Mouse (Mus musculus): ENCODE measurements around the gene Ptprd. TPM values are rescaled to one million over a fixed set of nuclear protein-coding genes. Genes with fewer than 3 reads are reported as not detected.

Gene Ptprd
- polyA plus RNA-seq, 1 experiment = 1.2 TPM

DNA sequence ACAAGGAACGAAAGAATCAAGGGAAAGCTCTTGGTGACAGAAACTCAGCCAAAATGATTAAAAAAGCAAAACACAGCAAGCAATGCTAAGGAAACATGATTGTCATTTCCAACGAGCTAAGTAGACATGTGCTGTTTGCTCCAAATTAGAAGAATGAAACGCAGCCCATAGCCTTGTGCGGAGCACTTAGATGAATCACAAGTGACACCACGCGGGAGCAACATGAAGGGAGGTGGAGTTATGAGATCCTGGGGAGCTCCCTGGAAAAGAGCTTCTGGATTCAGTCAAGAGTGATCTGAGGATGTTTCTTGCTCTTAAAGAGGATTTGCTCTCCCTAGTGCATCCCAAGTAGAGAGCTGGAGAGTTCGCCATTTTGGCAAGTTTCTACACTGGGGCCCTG is 1590.0 kb downstream of the Ptprd start:
- TF ChIP-seq CTCF (IDR thresholded peaks at IDR 0.05; ENCODE audit: control insufficient read depth, insufficient read depth, insufficient read length) (no peak), USF1 (IDR thresholded peaks at IDR 0.05; ENCODE audit: low read depth) (no peak), MYOD1 (IDR thresholded peaks at IDR 0.05; ENCODE audit: control insufficient read depth, insufficient read length, low read depth) (no peak), CEBPB (IDR thresholded peaks at IDR 0.05; ENCODE audit: low read depth) (no peak), MAX (IDR thresholded peaks at IDR 0.05) (no peak), FOSL1 (IDR thresholded peaks at IDR 0.05; ENCODE audit: insufficient read depth, low read length, poor library complexity, severe bottlenecking) (no peak), MYOG (IDR thresholded peaks at IDR 0.05; ENCODE audit: control insufficient read depth, extremely low read depth, insufficient read length) (no peak)

DNA sequence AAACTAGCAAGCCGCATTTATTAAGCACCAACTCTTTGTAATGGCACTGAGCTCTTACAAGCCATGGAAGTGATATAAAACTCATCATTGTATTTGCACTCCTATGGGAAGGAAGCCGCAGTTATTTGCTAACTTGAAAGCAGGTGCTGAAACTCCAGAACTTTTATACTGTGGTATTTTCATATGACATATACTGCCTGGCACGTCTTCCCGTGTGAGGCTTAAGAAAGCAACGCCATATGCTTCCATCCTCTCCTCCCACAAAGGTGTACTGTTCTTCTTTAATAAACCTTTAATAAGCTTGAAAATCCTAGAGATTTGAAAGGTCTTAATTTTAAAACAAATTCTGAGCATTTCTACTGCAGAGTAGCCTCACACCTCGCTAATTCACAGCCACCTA is 1595.1 kb downstream of the Ptprd start:
- H3K27me3 ChIP-seq (ENCODE audit: control insufficient read depth, insufficient read depth, insufficient read length) = no peaks in the 10 kb centered on the region
- no peak for TF ChIP-seq CTCF (IDR thresholded peaks at IDR 0.05; ENCODE audit: control insufficient read depth, insufficient read depth, insufficient read length)
- no peak for TF ChIP-seq MYOG (IDR thresholded peaks at IDR 0.05; ENCODE audit: control insufficient read depth, extremely low read depth, insufficient read length)
- H3K36me3 ChIP-seq (ENCODE audit: control insufficient read depth, insufficient read depth) = no peaks in the 10 kb centered on the region

More for the DNA sequence above, 1590.0 kb downstream of the Ptprd start:
- Histone ChIP-seq H3K27me3 (ENCODE audit: control insufficient read depth, insufficient read depth, insufficient read length) (no peaks in the 10 kb centered on the region), H3ac (ENCODE audit: control insufficient read depth, insufficient read length, low read depth) (no peak overlapping the region), H3K36me3 (ENCODE audit: control insufficient read depth, insufficient read depth) (no peaks in the 10 kb centered on the region), H3K79me2 (ENCODE audit: control insufficient read depth, insufficient read depth) (no peaks in the 10 kb centered on the region), H3K4me3 (ENCODE audit: insufficient read depth, poor library complexity, severe bottlenecking) (no peak overlapping the region), H3K79me3 (ENCODE audit: low read depth) (no peaks in the 10 kb centered on the region)

DNA sequence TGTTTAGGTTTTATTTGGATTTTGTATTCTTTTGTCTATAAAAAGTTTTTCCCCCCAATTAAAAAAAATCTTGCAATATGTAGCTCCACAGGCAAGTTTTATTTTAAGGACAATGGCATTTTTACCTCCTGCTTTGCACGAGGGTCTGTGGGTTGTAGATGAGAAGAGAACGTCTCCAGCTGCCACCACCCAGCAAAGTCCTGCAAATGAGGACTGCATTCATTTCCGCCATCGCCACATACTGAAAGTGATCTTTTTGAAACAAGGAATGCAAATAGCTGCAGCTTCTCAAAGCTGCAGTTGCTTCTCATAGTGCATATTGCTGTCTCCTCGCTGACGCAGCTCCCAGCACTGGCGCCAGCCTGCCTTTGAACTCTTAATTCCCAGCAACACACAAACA is 1603.5 kb downstream of the Ptprd start:
- Histone ChIP-seq H3K27me3 (ENCODE audit: control insufficient read depth, insufficient read depth, insufficient read length) (no peaks in the 10 kb centered on the region), H3ac (ENCODE audit: control insufficient read depth, insufficient read length, low read depth) (no peak overlapping the region), H3K79me3 (ENCODE audit: low read depth) (no peaks in the 10 kb centered on the region), H3K36me3 (ENCODE audit: control insufficient read depth, insufficient read depth) (no peaks in the 10 kb centered on the region), H3K4me3 (ENCODE audit: insufficient read depth, poor library complexity, severe bottlenecking) (no peak overlapping the region), H3K79me2 (ENCODE audit: control insufficient read depth, insufficient read depth) (no peaks in the 10 kb centered on the region)
- TF ChIP-seq CTCF (IDR thresholded peaks at IDR 0.05; ENCODE audit: control insufficient read depth, insufficient read depth, insufficient read length) (no peak), USF1 (IDR thresholded peaks at IDR 0.05; ENCODE audit: low read depth) (no peak), MAX (IDR thresholded peaks at IDR 0.05) (no peak), FOSL1 (IDR thresholded peaks at IDR 0.05; ENCODE audit: insufficient read depth, low read length, poor library complexity, severe bottlenecking) (no peak), CEBPB (IDR thresholded peaks at IDR 0.05; ENCODE audit: low read depth) (no peak), MYOG (IDR thresholded peaks at IDR 0.05; ENCODE audit: control insufficient read depth, extremely low read depth, insufficient read length) (no peak), MYOD1 (IDR thresholded peaks at IDR 0.05; ENCODE audit: control insufficient read depth, insufficient read length, low read depth) (no peak)

More for the DNA sequence above, 1595.1 kb downstream of the Ptprd start:
- H3K79me3 ChIP-seq (ENCODE audit: low read depth) = no peaks in the 10 kb centered on the region
- no peak overlapping the region for H3ac ChIP-seq (ENCODE audit: control insufficient read depth, insufficient read length, low read depth)
- H3K4me3 ChIP-seq (ENCODE audit: insufficient read depth, poor library complexity, severe bottlenecking) = no peak overlapping the region
- no peaks in the 10 kb centered on the region for H3K79me2 ChIP-seq (ENCODE audit: control insufficient read depth, insufficient read depth)

DNA sequence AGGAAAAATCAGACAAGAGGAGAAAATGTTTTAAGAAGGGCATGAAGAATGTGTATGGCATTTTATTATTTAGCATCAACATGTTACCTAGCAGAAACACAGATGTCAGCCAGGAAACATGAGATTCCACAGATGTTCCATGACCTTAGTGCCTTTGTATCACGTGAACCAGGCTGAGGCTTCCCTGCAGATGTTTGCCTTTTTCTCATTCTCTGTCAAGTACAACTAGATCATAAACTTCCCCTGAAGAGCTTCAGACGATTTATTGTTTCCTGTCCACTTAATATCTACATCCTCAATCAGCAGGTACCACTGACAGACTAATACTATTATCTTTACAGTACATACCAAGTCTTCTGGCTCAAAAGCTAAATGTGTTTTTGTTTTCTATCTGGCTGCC is 1605.0 kb downstream of the Ptprd start:
- H3K79me2 ChIP-seq (ENCODE audit: control insufficient read depth, insufficient read depth) = no peaks in the 10 kb centered on the region
- H3K36me3 ChIP-seq (ENCODE audit: control insufficient read depth, insufficient read depth) = no peaks in the 10 kb centered on the region
- no peak overlapping the region for H3ac ChIP-seq (ENCODE audit: control insufficient read depth, insufficient read length, low read depth)
- H3K79me3 ChIP-seq (ENCODE audit: low read depth) = no peaks in the 10 kb centered on the region
- no peak for TF ChIP-seq CEBPB (IDR thresholded peaks at IDR 0.05; ENCODE audit: low read depth)
- no peak for TF ChIP-seq USF1 (IDR thresholded peaks at IDR 0.05; ENCODE audit: low read depth)
- TF ChIP-seq FOSL1 (IDR thresholded peaks at IDR 0.05; ENCODE audit: insufficient read depth, low read length, poor library complexity, severe bottlenecking) = no peak
- no peak for TF ChIP-seq MAX (IDR thresholded peaks at IDR 0.05)
- no peak for TF ChIP-seq MYOD1 (IDR thresholded peaks at IDR 0.05; ENCODE audit: control insufficient read depth, insufficient read length, low read depth)
- no peak for TF ChIP-seq MYOG (IDR thresholded peaks at IDR 0.05; ENCODE audit: control insufficient read depth, extremely low read depth, insufficient read length)
- TF ChIP-seq CTCF (IDR thresholded peaks at IDR 0.05; ENCODE audit: control insufficient read depth, insufficient read depth, insufficient read length) = no peak
- H3K27me3 ChIP-seq (ENCODE audit: control insufficient read depth, insufficient read depth, insufficient read length) = no peaks in the 10 kb centered on the region
- H3K4me3 ChIP-seq (ENCODE audit: insufficient read depth, poor library complexity, severe bottlenecking) = no peak overlapping the region

DNA sequence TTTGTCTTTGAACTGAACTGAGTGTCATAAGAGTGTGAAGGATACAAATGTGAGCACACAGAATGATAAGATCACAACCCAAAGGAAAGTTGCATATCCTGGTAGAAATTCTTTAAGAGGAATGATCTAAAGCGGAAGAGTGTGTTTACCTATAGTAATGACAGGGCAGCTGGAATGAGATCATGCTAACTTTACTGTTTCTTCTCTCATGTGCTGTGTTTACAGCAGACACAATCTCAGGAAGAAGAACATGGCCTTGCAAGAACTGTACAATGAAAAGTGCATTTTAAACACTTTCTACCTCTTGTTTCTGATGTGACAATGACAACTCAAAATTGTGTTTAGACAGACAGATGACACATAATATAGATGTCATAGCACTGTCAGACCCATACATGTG is 1621.0 kb downstream of the Ptprd start:
- Histone ChIP-seq H3K27me3 (ENCODE audit: control insufficient read depth, insufficient read depth, insufficient read length) (no peaks in the 10 kb centered on the region), H3K36me3 (ENCODE audit: control insufficient read depth, insufficient read depth) (no peaks in the 10 kb centered on the region), H3K4me3 (ENCODE audit: insufficient read depth, poor library complexity, severe bottlenecking) (no peak overlapping the region), H3K79me2 (ENCODE audit: control insufficient read depth, insufficient read depth) (no peaks in the 10 kb centered on the region), H3ac (ENCODE audit: control insufficient read depth, insufficient read length, low read depth) (no peak overlapping the region), H3K79me3 (ENCODE audit: low read depth) (no peaks in the 10 kb centered on the region)
- TF ChIP-seq FOSL1 (IDR thresholded peaks at IDR 0.05; ENCODE audit: insufficient read depth, low read length, poor library complexity, severe bottlenecking) = no peak
- TF ChIP-seq MYOD1 (IDR thresholded peaks at IDR 0.05; ENCODE audit: control insufficient read depth, insufficient read length, low read depth) = no peak
- no peak for TF ChIP-seq USF1 (IDR thresholded peaks at IDR 0.05; ENCODE audit: low read depth)
- TF ChIP-seq CTCF (IDR thresholded peaks at IDR 0.05; ENCODE audit: control insufficient read depth, insufficient read depth, insufficient read length) = no peak
- no peak for TF ChIP-seq CEBPB (IDR thresholded peaks at IDR 0.05; ENCODE audit: low read depth)
- no peak for TF ChIP-seq MYOG (IDR thresholded peaks at IDR 0.05; ENCODE audit: control insufficient read depth, extremely low read depth, insufficient read length)
- TF ChIP-seq MAX (IDR thresholded peaks at IDR 0.05) = no peak

DNA sequence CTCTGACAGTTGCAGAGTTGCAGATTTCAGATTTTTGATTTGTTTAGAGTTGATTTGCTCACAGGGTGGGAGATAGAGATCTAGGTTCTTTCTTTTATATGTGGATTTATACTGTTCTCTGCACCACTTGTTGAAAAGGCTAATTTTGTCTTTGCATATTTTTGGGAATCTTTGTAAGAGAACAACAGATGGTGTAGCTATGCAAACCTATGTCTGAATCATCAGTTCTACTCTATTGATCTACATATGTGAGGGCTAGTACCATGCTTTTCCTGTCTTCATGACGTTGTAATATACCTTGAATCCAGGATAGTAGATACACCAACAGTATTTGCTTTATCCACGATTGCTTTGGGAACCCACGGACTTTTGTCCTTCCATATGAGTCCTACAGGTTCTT is 1628.7 kb downstream of the Ptprd start:
- Histone ChIP-seq H3K4me3 (ENCODE audit: insufficient read depth, poor library complexity, severe bottlenecking) (no peak overlapping the region), H3K27me3 (ENCODE audit: control insufficient read depth, insufficient read depth, insufficient read length) (no peaks in the 10 kb centered on the region), H3ac (ENCODE audit: control insufficient read depth, insufficient read length, low read depth) (no peak overlapping the region), H3K79me2 (ENCODE audit: control insufficient read depth, insufficient read depth) (no peaks in the 10 kb centered on the region), H3K36me3 (ENCODE audit: control insufficient read depth, insufficient read depth) (no peaks in the 10 kb centered on the region), H3K79me3 (ENCODE audit: low read depth) (no peaks in the 10 kb centered on the region)
- no peak for TF ChIP-seq CTCF (IDR thresholded peaks at IDR 0.05; ENCODE audit: control insufficient read depth, insufficient read depth, insufficient read length)
- TF ChIP-seq MYOD1 (IDR thresholded peaks at IDR 0.05; ENCODE audit: control insufficient read depth, insufficient read length, low read depth) = no peak
- TF ChIP-seq MYOG (IDR thresholded peaks at IDR 0.05; ENCODE audit: control insufficient read depth, extremely low read depth, insufficient read length) = no peak
- no peak for TF ChIP-seq FOSL1 (IDR thresholded peaks at IDR 0.05; ENCODE audit: insufficient read depth, low read length, poor library complexity, severe bottlenecking)
- no peak for TF ChIP-seq MAX (IDR thresholded peaks at IDR 0.05)
- no peak for TF ChIP-seq USF1 (IDR thresholded peaks at IDR 0.05; ENCODE audit: low read depth)
- TF ChIP-seq CEBPB (IDR thresholded peaks at IDR 0.05; ENCODE audit: low read depth) = no peak
